Mouse (Mus musculus) heart, embryonic 15.5 days (tissue): Measurements from ENCODE around the gene Wnt10b. TPM values are rescaled to one million over a fixed set of nuclear protein-coding genes. Genes with fewer than 3 reads are reported as not detected.
A peak's percentile ranks its signal among the peaks of the same experiment; 100 is the strongest.
"Not testable (repeated sequence)": the region's sequence is repeated elsewhere in the genome, so short reads cannot be mapped to it uniquely, and the experiment has no call there.

Experiments
- ATAC-seq: fragments of 200-750 bp; cut with Nextera tagmentation; replicated peaks from 2 replicates; pipeline ENCODE4 v1.8.0; 2017; ENCODE audit warnings: low read depth, moderate TSS enrichment; ENCODE audit not compliant: insufficient number of reproducible peaks, insufficient read depth, low FRiP score
- H3K27ac ChIP-seq: fragments of 300-500 bp; sonication (generic); 2 replicates; pipeline ENCODE4 v1.5.1; 2015; ENCODE audit warnings: mild to moderate bottlenecking, inconsistent platforms
- H3K27me3 ChIP-seq: fragments of 300-500 bp; sonication (generic); 2 replicates; pipeline ENCODE4 v1.6.1; 2015; ENCODE audit warnings: inconsistent platforms
- H3K36me3 ChIP-seq: fragments of 300-500 bp; sonication (generic); 2 replicates; pipeline ENCODE4 v1.6.1; 2015; ENCODE audit warnings: mild to moderate bottlenecking, inconsistent platforms
- H3K4me1 ChIP-seq: fragments of 300-500 bp; sonication (generic); replicated peaks from 2 replicates; pipeline ENCODE4 v1.6.1; 2015; ENCODE audit warnings: inconsistent platforms
- H3K4me2 ChIP-seq: fragments of 300-500 bp; sonication (generic); 2 replicates; pipeline ENCODE4 v1.6.1; 2015; ENCODE audit warnings: inconsistent platforms, mild to moderate bottlenecking, moderate library complexity
- H3K4me3 ChIP-seq: fragments of 300-500 bp; sonication (generic); 2 replicates; pipeline ENCODE4 v1.5.1; 2015; ENCODE audit warnings: mild to moderate bottlenecking, inconsistent platforms
- H3K9ac ChIP-seq: fragments of 300-500 bp; sonication (generic); 2 replicates; pipeline ENCODE4 v1.6.1; 2015; ENCODE audit warnings: mild to moderate bottlenecking, inconsistent platforms
- H3K9me3 ChIP-seq: fragments of 300-500 bp; sonication (generic); replicated peaks from 2 replicates; pipeline ENCODE4 v1.6.1; 2016; ENCODE audit warnings: inconsistent platforms
- WGBS: fragments of 180-500 bp; shearing (Covaris S2); methylation state at CpG from one replicate; pipeline ENCODE4 v1.1.7; 2015; ENCODE audit warnings: mixed read lengths; 5-methylcytosine and 5-hydroxymethylcytosine counted together
- polyA plus RNA-seq: library from polyadenylated mRNA; unstranded; fragments of >200 nt; fragmentation: Nextera tagmentation; extraction: Ambion mirVana; gene quantifications from 2 replicates; pipeline ENCODE4 v1.2.1, GENCODE M21; 2015

Gene Wnt10b
- polyA plus RNA-seq, 1 experiment from 2014 or later, result not detected

DNA sequence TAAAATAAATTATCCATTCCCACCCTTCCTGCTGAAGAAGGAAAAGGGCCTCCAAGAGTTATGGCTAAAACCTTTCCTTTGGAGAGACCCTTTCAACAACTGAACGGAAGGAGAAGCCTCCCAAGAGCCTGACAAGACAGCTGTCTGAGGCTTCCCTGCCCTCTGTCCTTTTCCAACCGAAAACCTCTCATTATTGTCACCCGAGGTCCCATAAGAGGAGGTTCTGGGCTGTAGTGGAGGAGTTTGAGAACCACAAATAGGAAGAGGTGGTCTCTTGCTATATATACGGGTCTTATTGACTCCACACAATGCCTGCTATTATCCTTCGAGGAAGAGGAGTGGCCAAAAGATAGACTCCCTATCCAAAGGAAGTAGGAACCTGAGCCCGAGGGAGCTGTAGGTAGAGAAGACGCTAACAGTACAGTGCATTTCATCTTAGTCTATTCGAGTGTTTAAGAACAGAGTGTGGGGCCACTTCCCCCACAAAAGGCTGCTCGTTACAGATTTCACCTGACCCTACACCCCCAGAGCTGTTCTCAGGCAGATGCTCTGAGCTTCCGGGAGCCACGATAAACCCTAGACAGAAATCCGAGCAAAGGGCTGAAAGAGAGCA lies 6.0 kb downstream of the Wnt10b start:
- no peak for ATAC-seq
- H3K27ac ChIP-seq, result no peak overlapping the region
- 15% methylated on average over 12 of the region's 12 CpGs for WGBS
- H3K4me3 ChIP-seq, result peak overlapping the region; percentile 48
- peak overlapping the region; percentile 76 for H3K4me2 ChIP-seq
- no peaks in the 10 kb centered on the region for H3K36me3 ChIP-seq
- H3K9me3 ChIP-seq, result no peaks in the 10 kb centered on the region
- peaks cover 85% of the 10 kb centered on the region for H3K27me3 ChIP-seq
- H3K4me1 ChIP-seq, result peaks cover 34% of the 10 kb centered on the region
- H3K9ac ChIP-seq, result no peak overlapping the region

DNA sequence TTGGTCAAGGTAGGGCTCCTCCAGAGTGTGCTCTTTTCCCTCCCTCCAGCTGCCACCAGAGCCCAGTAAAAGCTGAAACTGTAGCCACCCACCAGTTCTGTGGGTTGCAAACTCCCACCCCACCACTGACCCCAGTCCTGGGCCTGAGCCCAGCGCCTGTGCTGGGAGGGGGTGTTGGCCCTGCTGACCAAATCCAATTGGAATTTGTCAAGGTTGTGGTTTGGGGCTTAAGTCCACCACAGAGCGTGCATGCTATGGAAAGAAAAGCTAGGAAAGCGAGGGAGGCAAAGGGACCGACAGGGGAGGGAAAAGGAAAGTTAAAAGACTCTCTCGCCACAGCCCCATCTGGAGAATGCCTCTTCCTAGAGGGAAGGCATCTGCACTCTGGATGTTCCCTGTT lies 9.7 kb downstream of the Wnt10b start:
- H3K9ac ChIP-seq, result no peak overlapping the region
- H3K27me3 ChIP-seq, result peaks cover 68% of the 10 kb centered on the region
- H3K4me1 ChIP-seq, result peaks cover 20% of the 10 kb centered on the region
- H3K4me2 ChIP-seq, result no peak overlapping the region
- H3K4me3 ChIP-seq, result no peak overlapping the region
- no peaks in the 10 kb centered on the region for H3K9me3 ChIP-seq
- 31% methylated on average over 5 of the region's 5 CpGs for WGBS
- no peak for ATAC-seq
- no peak overlapping the region for H3K27ac ChIP-seq
- H3K36me3 ChIP-seq, result no peaks in the 10 kb centered on the region

DNA sequence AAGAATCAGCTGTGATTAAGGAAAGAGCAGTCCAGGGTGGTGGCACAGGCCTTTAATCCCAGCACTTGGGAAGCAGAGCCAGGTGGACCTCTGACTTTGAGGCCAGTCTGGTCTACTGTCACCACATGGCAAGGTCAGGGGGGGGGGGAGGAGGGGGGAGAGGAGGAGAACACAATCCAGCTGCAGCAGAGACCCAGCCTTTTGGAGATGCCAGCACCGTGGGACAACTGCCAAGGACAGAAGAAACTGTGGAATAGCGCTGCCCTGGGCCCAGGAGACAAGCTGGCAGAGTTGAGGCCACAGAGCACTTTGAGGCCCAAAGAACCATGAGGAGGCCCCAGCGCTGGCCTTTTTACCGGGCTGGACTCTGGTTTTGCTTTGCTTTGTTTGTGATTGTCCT lies 12.0 kb downstream of the Wnt10b start:
- Histone ChIP-seq H3K4me3 (no peak overlapping the region), H3K4me2 (no peak overlapping the region), H3K9ac (no peak overlapping the region), H3K4me1 (peaks cover 14% of the 10 kb centered on the region), H3K9me3 (no peaks in the 10 kb centered on the region), H3K36me3 (no peaks in the 10 kb centered on the region), H3K27ac (no peak overlapping the region), H3K27me3 (peaks cover 45% of the 10 kb centered on the region)
- no peak for ATAC-seq
- WGBS, result 63% methylated on average over 4 of the region's 4 CpGs

DNA sequence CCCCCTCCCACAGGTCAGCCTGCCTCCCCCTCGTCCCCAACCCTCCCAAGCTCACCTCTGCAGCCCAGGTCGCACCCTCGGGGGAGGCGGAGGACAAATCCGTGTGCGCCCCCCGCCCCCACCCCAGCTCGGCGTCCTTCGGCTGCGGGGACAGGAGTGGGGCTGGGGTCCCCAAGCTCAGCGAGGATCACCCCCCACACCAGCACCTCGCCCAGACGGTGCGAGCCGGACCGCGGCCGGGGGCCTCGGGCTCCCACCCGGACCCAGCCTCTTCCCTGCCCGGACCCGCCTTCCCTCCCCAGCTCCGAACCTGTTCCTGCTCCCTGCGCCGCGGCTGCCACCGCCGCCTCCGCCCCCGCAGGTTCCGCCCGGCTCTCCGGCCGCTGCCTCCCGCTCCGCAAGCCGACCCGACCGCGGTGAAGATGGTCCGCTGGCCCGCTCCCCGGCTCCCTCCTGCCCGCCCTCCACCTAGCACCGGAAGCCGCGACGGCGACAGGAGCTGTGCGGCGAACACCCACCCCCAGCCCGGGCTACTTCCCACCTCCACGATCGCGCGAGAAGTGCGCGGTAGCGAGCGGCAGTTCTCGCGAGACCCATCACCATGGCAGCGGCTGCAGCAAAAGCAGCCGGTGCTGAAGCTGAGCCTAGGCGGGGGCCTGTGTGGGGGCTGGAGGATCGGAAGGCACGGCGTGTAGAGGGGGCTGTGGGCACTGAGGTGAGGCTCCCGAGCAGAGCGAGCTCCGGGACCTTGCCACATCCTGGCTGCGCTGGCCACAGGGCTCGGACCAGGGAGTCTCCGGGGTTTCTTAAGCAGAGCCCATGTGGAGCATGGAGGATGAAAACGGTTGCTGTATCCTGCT lies 15.1 kb downstream of the Wnt10b start, which contains the start of gene Arf3:
Arf3 (minus strand) TSS at position 545 of the 860 bp plus-strand sequence.
- ATAC-seq, result peak; percentile 94
- H3K9ac ChIP-seq, result peak within 1 kb of the TSS; percentile 88
- H3K4me3 ChIP-seq, result peak within 1 kb of the TSS; percentile 85
- 0 out of 2 replicates have a peak, but pooled peaks cover 3% of the 10 kb centered on the region for H3K36me3 ChIP-seq
- peak within 1 kb of the TSS; percentile 79 for H3K27ac ChIP-seq
- H3K4me2 ChIP-seq, result peak within 1 kb of the TSS; percentile 83
- H3K9me3 ChIP-seq, result no peaks in the 10 kb centered on the region
- WGBS, result under 1% methylated on average over 74 of the region's 76 CpGs
- 0 out of 2 replicates have a peak, but pooled peaks cover 19% of the 10 kb centered on the region for H3K27me3 ChIP-seq
- peaks cover 14% of the 10 kb centered on the region for H3K4me1 ChIP-seq

DNA sequence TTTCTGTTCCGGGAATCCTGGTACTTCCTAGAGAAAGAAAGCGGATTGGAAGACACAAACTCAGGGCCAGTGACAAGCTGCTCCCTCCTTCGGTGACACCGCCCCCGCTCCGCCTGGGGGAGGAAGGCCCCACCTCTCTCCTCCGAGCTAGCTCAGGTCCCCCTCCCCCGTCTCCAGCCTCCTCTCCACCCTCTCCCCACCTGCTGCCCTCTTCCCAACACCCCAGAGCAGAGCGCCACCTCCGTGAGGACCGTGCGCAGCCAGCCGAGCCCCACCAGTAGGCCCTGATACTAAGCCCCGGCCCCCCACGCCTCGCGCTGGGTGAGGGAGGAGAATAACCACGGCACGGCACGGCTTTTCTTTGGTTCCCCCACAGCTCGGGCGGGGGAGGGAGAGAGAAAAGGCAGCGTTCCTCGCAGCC lies 15.7 kb downstream of the Wnt10b start:
- H3K4me3 ChIP-seq, result peak overlapping the region; percentile 85
- ATAC-seq, result peak; percentile 86
- peak overlapping the region; percentile 79 for H3K27ac ChIP-seq
- H3K27me3 ChIP-seq, result 0 out of 2 replicates have a peak, but pooled peaks cover 19% of the 10 kb centered on the region
- 0 out of 2 replicates have a peak, but pooled peaks cover 3% of the 10 kb centered on the region for H3K36me3 ChIP-seq
- under 1% methylated on average over 23 of the region's 24 CpGs for WGBS
- no peaks in the 10 kb centered on the region for H3K9me3 ChIP-seq
- peaks cover 14% of the 10 kb centered on the region for H3K4me1 ChIP-seq
- H3K4me2 ChIP-seq, result peak overlapping the region; percentile 83
- H3K9ac ChIP-seq, result peak overlapping the region; percentile 88

DNA sequence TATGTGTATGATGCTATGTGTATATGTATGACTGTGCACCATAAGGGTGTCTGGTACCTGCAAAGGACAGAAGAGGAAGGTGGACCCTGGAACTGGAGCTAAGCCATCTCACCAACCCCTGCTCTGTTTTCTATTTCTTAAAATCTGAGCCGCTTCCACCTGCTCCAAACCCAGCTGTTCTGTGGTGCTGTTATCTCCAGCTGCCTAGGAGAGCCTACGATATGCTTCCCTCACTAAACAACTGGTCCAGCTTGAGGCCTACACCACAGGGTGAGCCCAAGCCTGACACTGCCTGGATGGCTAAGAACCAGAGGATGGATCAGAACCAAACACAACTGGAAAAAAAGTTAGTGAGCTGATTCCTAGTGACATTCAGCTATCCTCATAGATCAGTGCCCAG lies 23.8 kb downstream of the Wnt10b start:
- H3K9me3 ChIP-seq, result no peaks in the 10 kb centered on the region
- no peaks in the 10 kb centered on the region for H3K36me3 ChIP-seq
- peaks cover 4% of the 10 kb centered on the region; the same call in 1 of the 2 replicates for H3K4me1 ChIP-seq
- ATAC-seq, result no peak
- no peak overlapping the region for H3K4me2 ChIP-seq
- no peak overlapping the region for H3K9ac ChIP-seq
- 58% methylated on average over 2 of the region's 2 CpGs for WGBS
- no peak overlapping the region for H3K4me3 ChIP-seq
- no peaks in the 10 kb centered on the region for H3K27me3 ChIP-seq
- H3K27ac ChIP-seq, result no peak overlapping the region

DNA sequence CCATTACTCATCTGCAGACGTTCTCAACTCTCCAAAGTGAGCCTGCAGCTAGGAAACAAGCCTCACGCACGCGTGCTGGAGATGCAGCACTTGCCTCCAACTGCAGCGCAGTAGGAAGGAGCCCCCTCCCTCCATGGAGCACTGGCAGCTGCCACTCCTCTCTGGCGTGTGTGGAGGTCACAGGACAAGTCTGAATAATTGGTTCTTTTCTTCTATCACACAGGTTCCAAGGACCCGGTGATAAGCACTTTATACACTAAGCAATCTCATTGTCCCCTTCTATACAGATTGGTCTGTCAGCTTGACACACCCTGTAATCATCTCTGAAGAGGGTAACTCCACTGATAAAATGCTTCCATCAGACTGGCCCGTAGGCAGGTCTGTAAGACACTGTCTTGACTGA lies 24.9 kb downstream of the Wnt10b start:
- H3K4me2 ChIP-seq, result no peak overlapping the region
- no peak overlapping the region for H3K27ac ChIP-seq
- H3K4me3 ChIP-seq, result no peak overlapping the region
- ATAC-seq, result no peak
- 57% methylated on average over 8 of the region's 8 CpGs for WGBS
- no peaks in the 10 kb centered on the region for H3K36me3 ChIP-seq
- H3K27me3 ChIP-seq, result no peaks in the 10 kb centered on the region
- no peak overlapping the region for H3K9ac ChIP-seq
- H3K4me1 ChIP-seq, result peaks cover 4% of the 10 kb centered on the region; the same call in 1 of the 2 replicates
- H3K9me3 ChIP-seq, result no peaks in the 10 kb centered on the region

DNA sequence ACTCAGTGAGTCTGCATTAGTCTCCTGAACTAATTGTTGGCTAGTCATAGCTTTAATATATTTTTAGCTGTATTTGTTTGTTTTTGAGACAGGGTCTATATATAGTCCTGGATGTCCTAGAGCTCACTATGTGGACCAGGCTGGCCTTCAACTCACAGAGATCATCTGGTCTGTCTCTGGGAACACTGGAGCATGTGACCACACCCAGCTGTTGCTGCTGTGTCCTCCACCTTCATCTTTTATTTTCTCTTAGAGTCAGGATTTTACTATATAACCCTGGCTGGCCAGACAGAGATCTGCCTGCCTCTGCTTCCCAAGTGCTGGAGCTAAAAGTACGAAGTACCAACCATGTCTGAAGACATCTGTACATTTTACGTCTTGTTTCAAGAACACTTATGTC lies 28.9 kb downstream of the Wnt10b start:
- peaks cover 25% of the 10 kb centered on the region for H3K4me1 ChIP-seq
- H3K27ac ChIP-seq, result no peak overlapping the region
- H3K4me3 ChIP-seq, result no peak overlapping the region
- WGBS, result 97% methylated on average over 2 of the region's 2 CpGs
- H3K4me2 ChIP-seq, result no peak overlapping the region
- H3K27me3 ChIP-seq, result no peaks in the 10 kb centered on the region
- no peaks in the 10 kb centered on the region for H3K36me3 ChIP-seq
- no peak overlapping the region for H3K9ac ChIP-seq
- no peaks in the 10 kb centered on the region for H3K9me3 ChIP-seq
- no peak for ATAC-seq

DNA sequence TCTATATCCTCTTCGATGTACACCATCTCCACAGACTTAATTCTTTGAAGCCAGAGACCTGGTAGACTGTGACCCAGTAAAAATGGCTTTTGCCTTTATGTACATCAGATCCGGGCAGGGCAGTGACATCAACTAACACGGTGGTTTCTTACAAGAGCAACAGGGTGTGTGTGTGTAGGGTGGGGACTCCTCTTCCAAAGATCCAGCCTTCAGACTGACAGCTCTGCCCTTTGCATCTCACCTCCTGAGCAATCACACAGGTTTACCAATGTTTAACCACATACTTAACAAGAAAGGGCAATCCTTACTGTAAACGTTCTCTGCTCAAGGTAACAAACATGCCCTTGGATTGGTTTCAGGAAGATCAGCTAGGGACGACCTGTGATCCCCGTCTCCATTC lies 30.7 kb downstream of the Wnt10b start:
- no peaks in the 10 kb centered on the region for H3K36me3 ChIP-seq
- no peak overlapping the region for H3K27ac ChIP-seq
- H3K4me1 ChIP-seq, result peaks cover 25% of the 10 kb centered on the region
- H3K9ac ChIP-seq, result no peak overlapping the region
- no peak for ATAC-seq
- H3K9me3 ChIP-seq, result no peaks in the 10 kb centered on the region
- H3K4me2 ChIP-seq, result no peak overlapping the region
- no peak overlapping the region for H3K4me3 ChIP-seq
- 82% methylated on average over 6 of the region's 6 CpGs for WGBS
- H3K27me3 ChIP-seq, result no peaks in the 10 kb centered on the region

DNA sequence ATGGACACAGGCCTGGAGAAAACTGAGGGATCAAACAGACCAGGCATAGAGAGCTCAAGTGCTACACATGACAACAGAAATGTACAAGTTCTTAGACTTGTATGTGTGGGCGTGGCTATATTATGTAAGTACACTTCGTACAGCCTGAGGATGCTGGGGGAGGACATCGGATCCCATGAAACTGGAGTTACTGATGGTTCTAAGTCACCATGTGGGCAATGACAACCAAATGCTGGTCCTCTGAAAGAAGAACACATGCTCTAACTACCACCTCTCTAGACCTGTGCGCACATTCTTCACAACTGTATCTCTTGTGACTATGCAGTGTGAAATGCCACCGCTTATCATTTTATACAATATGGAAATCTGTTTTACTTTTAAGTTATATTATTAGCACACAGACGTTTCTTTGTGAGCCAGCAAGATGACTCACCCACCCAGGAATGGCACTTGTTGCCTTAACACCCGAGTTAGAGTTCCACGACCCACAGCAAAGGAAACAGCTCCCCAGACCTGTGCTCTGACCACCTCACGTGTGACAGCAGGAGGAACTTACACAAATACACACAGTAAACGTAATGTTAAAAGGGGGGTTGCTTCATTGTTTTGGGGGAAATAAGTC lies 31.5 kb downstream of the Wnt10b start:
- Histone ChIP-seq H3K4me2 (no peak overlapping the region), H3K4me1 (peaks cover 25% of the 10 kb centered on the region), H3K9me3 (no peaks in the 10 kb centered on the region), H3K36me3 (peaks cover 3% of the 10 kb centered on the region), H3K4me3 (no peak overlapping the region), H3K27ac (no peak overlapping the region), H3K27me3 (no peaks in the 10 kb centered on the region), H3K9ac (no peak overlapping the region)
- 54% methylated on average over 10 of the region's 10 CpGs for WGBS
- no peak for ATAC-seq

DNA sequence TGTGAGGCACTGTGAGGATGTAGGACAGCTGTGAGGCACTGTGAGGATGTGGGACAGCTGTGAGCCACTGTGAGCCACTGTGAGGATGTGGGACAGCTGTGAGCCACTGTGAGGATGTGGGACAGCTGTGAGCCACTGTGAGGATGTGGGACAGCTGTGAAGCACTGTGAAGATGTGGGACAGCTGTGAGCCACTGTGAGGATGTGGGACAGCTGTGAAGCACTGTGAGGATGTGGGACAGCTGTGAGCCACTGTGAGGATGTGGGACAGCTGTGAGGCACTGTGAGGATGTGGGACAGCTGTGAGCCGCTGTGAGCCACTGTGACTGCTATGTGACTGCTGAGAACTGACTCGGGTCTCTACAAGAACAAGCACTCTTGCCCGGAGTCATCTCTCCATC lies 34.1 kb downstream of the Wnt10b start:
- not testable (repeated sequence) for ATAC-seq, H3K27ac ChIP-seq
- WGBS, result 80% methylated on average over 3 of the region's 3 CpGs

More for the DNA sequence above, 34.1 kb downstream of the Wnt10b start:
- H3K4me1 ChIP-seq, result peaks cover 25% of the 10 kb centered on the region
- H3K9me3 ChIP-seq, H3K4me3 ChIP-seq, H3K4me2 ChIP-seq, H3K27me3 ChIP-seq, H3K9ac ChIP-seq: not testable (repeated sequence)
- peaks cover 27% of the 10 kb centered on the region for H3K36me3 ChIP-seq
